Mouse (Mus musculus): Measurements from ENCODE around the gene Olfr204.
"Not testable (repeated sequence)": the region's sequence is repeated elsewhere in the genome, so short reads cannot be mapped to it uniquely, and the experiment has no call there.

Olfr204 gene

DNA sequence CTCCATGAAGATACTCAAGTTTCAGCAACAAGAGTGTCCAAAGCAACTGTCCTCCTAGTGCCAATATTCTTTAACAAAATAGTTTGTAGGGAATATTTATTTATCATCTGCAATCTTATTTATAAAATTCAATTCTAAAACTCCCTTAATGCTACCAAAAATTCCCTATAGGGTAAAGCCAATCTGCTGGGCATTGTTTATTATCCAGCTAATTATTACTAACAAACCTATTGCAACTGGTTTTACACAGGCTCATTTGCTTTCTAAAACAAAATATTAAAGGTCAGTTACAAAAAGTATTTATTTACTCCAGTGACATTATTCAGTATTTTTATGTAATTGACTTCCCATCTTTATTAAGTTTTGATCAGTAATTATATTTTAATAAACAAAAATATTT lies at the start of gene Olfr204:
Gene Olfr204, minus strand, starts transcription at position 101 of the 400 bp plus-strand sequence.
- in situ Hi-C loops (cut with MboI; ENCODE audit: low sequenced_read_pairs): no loop called here

DNA sequence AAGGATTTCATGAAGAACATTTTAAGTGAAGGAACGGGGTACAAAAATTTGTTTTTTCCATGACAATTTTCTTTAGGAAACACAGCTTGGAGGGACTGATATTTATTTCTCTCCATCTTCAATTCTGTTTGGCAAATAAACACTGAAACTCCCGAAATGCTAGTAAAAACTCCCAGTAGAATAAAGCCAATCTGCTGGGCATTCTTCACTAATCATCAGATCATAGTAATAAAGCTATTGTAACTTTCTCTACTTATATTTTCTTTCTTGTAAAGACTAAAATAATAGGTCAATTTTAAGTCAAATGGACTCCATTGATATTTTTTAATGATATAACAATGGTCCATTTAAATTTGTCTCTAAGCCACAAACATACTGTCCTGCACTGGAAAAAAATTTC lies 45.8 kb upstream of the Olfr204 start, which contains the start of gene Olfr209:
Gene Olfr209, minus strand, starts transcription at position 101 of the 400 bp plus-strand sequence.
- in situ Hi-C loops (cut with MboI; ENCODE audit: low sequenced_read_pairs): no loop called here

DNA sequence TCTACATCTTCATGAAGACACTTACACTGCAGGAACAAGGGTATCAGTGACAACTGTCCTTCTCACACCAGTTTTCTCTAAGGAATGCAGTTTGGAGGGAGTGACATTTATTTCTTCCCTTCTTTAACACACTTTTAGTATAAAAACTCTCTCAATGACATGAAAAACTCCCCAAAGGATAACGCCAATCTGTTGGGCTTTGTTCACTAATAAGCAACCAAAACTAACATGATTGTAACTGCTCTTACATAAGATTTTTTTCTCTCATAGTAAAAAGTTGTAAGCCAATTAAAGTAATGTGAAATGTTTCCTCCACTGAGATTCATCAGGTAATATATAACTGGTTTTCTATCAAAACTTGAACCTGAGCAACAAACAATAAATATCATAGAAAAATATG lies 31.1 kb upstream of the Olfr204 start, which contains the start of gene Olfr206:
Gene Olfr206, minus strand, starts transcription at position 101 of the 400 bp plus-strand sequence.
- in situ Hi-C loops (cut with MboI; ENCODE audit: low sequenced_read_pairs): no loop called here

DNA sequence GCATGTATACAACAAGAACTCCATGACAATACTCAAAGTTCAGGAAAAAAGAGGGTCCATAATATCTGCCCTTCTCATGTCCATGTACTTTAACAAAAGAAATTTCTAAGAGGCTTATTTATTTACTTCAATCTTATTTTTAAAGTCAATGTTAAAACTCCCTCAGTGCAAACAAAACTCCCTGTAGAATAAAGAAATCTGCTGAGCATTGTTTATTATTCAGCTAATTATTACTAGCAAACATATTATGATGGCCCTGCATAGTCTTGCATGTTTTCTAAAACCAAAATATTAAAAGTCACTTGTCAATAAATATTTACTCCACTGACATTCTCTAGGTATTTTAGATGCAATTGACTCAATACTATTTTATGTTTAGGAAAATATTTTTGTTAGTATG lies 13.0 kb upstream of the Olfr204 start, which contains the start of gene Olfr205:
Gene Olfr205, minus strand, starts transcription at position 101 of the 400 bp plus-strand sequence.
- in situ Hi-C loops (cut with MboI; ENCODE audit: low sequenced_read_pairs): no loop called here

- in situ Hi-C loops (cut with MboI; ENCODE audit: low sequenced_read_pairs): not testable (repeated sequence)
Measured at GRCm38 (mm10) chr16:59323262-59323661, 5.2 kb upstream of the Olfr204 start.

- in situ Hi-C loops (cut with MboI; ENCODE audit: low sequenced_read_pairs): no loop called here
Measured at GRCm38 (mm10) chr16:59298581-59298980, 19.5 kb downstream of the Olfr204 start, which contains the start of gene Olfr203. Gene Olfr203, plus strand, starts transcription at chr16:59298881.

GRCm38 (mm10) chr16:59287576-59287975 lies 30.5 kb downstream of the Olfr204 start:
- in situ Hi-C loops (cut with MboI; ENCODE audit: low sequenced_read_pairs): not testable (repeated sequence)

GRCm38 (mm10) chr16:59286693-59287092 lies 31.4 kb downstream of the Olfr204 start, which contains the start of gene Olfr202:
Gene Olfr202, minus strand, starts transcription at chr16:59286793.
- in situ Hi-C loops (cut with MboI; ENCODE audit: low sequenced_read_pairs): no loop called here

DNA sequence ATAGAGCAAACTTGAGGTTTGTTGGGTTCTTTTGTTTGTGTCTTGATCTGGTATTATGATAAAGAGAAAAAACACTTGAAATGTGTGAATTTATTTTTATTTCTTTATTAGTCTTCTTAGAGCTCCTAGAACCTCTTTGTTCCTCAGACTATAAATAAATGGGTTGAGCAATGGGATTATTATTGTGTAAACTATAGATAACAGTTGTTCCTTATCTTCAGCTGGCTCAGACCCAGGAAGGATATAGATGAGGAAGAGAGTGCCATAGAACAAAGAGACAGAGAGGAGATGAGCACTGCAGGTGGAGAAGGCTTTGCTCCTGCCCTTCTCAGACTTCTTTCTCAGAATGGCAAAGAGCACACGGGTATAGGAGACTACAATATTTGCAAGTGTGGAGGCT lies 34.6 kb downstream of the Olfr204 start:
- in situ Hi-C loops (cut with MboI; ENCODE audit: low sequenced_read_pairs): no loop called here

- in situ Hi-C loops (cut with MboI; ENCODE audit: low sequenced_read_pairs): no loop called here
Measured at GRCm38 (mm10) chr16:59280542-59280941, 37.5 kb downstream of the Olfr204 start.

- in situ Hi-C loops (cut with MboI; ENCODE audit: low sequenced_read_pairs): not testable (repeated sequence)
Measured at GRCm38 (mm10) chr16:59272532-59272931, 45.5 kb downstream of the Olfr204 start, which contains the start of gene Olfr201. Gene Olfr201, minus strand, starts transcription at chr16:59272632.

DNA sequence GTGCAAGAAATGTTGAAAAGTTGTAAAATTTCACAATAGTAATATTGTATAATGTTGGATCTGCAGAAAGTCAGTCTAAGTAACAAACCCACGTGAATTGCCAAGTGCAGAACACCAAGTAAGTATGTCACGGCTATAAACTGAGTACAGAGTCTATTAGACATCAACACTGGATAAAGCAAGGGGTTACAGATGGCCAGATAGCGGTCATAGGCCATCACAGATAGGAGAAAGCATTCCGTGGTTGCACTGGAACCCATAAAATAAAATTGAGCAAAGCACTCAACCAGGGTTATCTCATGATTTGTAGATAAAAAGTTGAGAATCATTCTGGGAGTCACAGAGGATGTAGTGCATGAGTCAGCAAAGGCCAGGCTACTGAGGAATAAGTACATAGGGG lies 49.0 kb downstream of the Olfr204 start:
- in situ Hi-C loops (cut with MboI; ENCODE audit: low sequenced_read_pairs): not testable (repeated sequence)
